Mouse (Mus musculus) ES-E14 (cell line): ENCODE measurements around the gene Pigh. TPM values are rescaled to one million over a fixed set of nuclear protein-coding genes. Genes with fewer than 3 reads are reported as not detected.

Experiments used
- DNase-seq: peaks from one replicate; pipeline ENCODE4 v3.0.0-alpha.2; 2013; ENCODE audit warnings: low read depth, low spot score
- H3K27ac ChIP-seq: 2 replicates; pipeline ENCODE4 v1.5.1; 2012; ENCODE audit warnings: low read depth, mild to moderate bottlenecking, low read length, moderate library complexity, mixed read lengths; ENCODE audit not compliant: poor library complexity, insufficient read depth, severe bottlenecking
- H3K36me3 ChIP-seq: 2 replicates; pipeline ENCODE4 v1.6.1; 2012; ENCODE audit warnings: mild to moderate bottlenecking, low read length, moderate library complexity, mixed read lengths; ENCODE audit not compliant: control insufficient read depth, poor library complexity, insufficient read depth, severe bottlenecking
- H3K4me1 ChIP-seq, 2 experiments: fragments of 150-350 bp in 1 of 2; sonication (generic) in 1 of 2; 2 replicates each; pipeline ENCODE4 v1.6.1; 2012; ENCODE audit warnings: low read length in 2 of 2, mild to moderate bottlenecking in 1 of 2, mixed read lengths in 1 of 2; ENCODE audit not compliant: control insufficient read depth in 2 of 2, insufficient read depth in 2 of 2, poor library complexity in 1 of 2
- H3K4me3 ChIP-seq, 2 experiments: fragments of 150-350 bp in 1 of 2; sonication (generic) in 1 of 2; 2 replicates each; pipeline ENCODE4 v1.5.1; 2012; ENCODE audit warnings: low read length in 2 of 2, low read depth in 1 of 2, mild to moderate bottlenecking in 1 of 2, mixed read lengths in 1 of 2; ENCODE audit not compliant: insufficient read depth in 1 of 2, poor library complexity in 1 of 2, severe bottlenecking in 1 of 2
- H3K9ac ChIP-seq: 2 replicates; pipeline ENCODE4 v1.6.1; 2012; ENCODE audit warnings: low read depth, mild to moderate bottlenecking, low read length, mixed read lengths; ENCODE audit not compliant: poor library complexity, insufficient read depth, severe bottlenecking
- H3K9me3 ChIP-seq: fragments of 150-350 bp; sonication (generic); 2 replicates; pipeline ENCODE4 v1.6.1; 2012; ENCODE audit warnings: low read depth, mild to moderate bottlenecking, low read length; ENCODE audit not compliant: control insufficient read depth, insufficient read depth
- CHD2 ChIP-seq: IDR thresholded peaks from 2 replicates; pipeline ENCODE4 v1.6.1; 2014; ENCODE audit warnings: mild to moderate bottlenecking, low read depth, low read length, inconsistent platforms
- HCFC1 ChIP-seq: IDR thresholded peaks from 2 replicates; pipeline ENCODE4 v1.6.1; 2012; ENCODE audit warnings: low read length, inconsistent platforms, borderline replicate concordance; ENCODE audit not compliant: insufficient read depth
- MAFK ChIP-seq: IDR thresholded peaks from 2 replicates; pipeline ENCODE4 v1.6.1; 2014; ENCODE audit warnings: mild to moderate bottlenecking, low read depth, low read length, inconsistent platforms; ENCODE audit not compliant: insufficient read depth
- ZC3H11A ChIP-seq: IDR thresholded peaks from 2 replicates; pipeline ENCODE4 v1.6.1; 2012; ENCODE audit warnings: low read depth, mild to moderate bottlenecking, inconsistent platforms, low read length, borderline replicate concordance
- ZNF384 ChIP-seq: IDR thresholded peaks from 2 replicates; pipeline ENCODE4 v1.6.1; 2012; ENCODE audit warnings: low read depth, low read length, inconsistent platforms
- in situ Hi-C, 2 experiments: fragments of 600-800 bp; cut with MboI; formaldehyde crosslinking; loops; one replicate each; pipeline ENCODE4 v1.15.1; 2025; ENCODE audit warnings: low sequenced_read_pairs in 2 of 2, inconsistent platforms in 1 of 2; ENCODE audit not compliant: unreplicated experiment in 2 of 2
- total RNA-seq: library from RNA; depleted of rRNA; stranded (reverse); fragments of 300-350 nt; gene quantifications from 2 replicates; pipeline ENCODE4 v1.2.3, GENCODE M21; 2012; rRNA removed

Pigh gene
- total RNA-seq, 1 experiment = 17.0 TPM

DNA sequence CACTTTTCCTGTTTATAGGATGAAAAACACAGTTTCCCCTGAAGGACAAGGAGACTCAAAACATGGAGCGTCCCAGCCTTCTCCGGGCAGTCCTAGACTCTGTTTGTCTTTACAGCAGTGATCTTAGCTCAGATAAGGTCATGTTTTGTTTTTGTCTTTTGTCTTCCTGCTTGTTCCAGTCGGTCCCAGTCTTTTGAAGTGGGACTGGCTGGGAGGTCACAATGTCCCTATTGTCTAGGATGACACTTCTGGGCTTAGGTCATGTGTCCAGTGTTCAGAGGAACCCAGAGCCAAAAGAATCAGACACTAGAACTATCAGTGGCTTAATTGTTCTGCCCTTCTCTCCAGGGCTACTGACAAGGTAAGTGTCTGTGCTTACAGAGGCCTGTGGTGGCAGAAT, 54.1 kb downstream of the Pigh start:
- Histone ChIP-seq H3K9me3 (no peaks in the 10 kb centered on the region), H3K27ac (peak overlapping the region; percentile 52; the same call in 1 of the 2 replicates), H3K9ac (no peak overlapping the region), H3K4me1 (peaks cover 20 to 27% of the 10 kb centered on the region in 2 experiments), H3K4me3 (no peak overlapping the region), H3K36me3 (no peaks in the 10 kb centered on the region)
- peak; percentile 77 for DNase-seq
- TF ChIP-seq ZC3H11A (no peak), MAFK (no peak), ZNF384 (no peak), CHD2 (no peak), HCFC1 (no peak)
- in situ Hi-C loops = no loop called here

DNA sequence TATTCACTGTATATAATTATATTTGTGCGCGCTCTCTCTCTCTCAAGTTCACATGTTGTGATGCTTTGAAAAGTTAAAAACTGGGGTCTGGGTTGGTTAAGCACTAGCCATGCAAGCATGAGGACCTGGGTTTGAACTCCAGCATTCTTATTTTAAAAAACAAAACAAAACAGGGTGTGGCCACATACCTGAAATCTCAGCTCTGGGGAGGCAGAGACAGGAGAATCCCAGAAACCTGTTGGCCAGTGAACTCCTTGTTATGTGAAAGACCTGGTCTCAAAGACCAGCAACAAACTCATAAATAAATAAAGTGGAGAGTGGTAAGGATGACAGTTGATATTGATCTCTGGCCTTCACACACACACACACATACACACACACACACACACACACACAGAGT, 55.1 kb downstream of the Pigh start:
- no peak for TF ChIP-seq HCFC1
- no peak for TF ChIP-seq ZNF384
- no peak for TF ChIP-seq CHD2
- no peak for TF ChIP-seq MAFK
- TF ChIP-seq ZC3H11A = no peak
- peaks cover 16 to 19% of the 10 kb centered on the region in 2 experiments for H3K4me1 ChIP-seq
- no peak overlapping the region for H3K4me3 ChIP-seq
- no peaks in the 10 kb centered on the region for H3K9me3 ChIP-seq
- no peak for DNase-seq
- H3K36me3 ChIP-seq = no peaks in the 10 kb centered on the region
- H3K27ac ChIP-seq = no peak overlapping the region; the same call in 1 of the 2 replicates
- no peak overlapping the region for H3K9ac ChIP-seq
- in situ Hi-C loops = no loop called here

Other genes starting within 250 kb of the Pigh start
- gene Atp6v1d, start 228.0 kb downstream of the Pigh start, total RNA-seq = 34.8 and 44.6 TPM in 2 replicates
- gene Eif2s1, start 227.8 kb downstream of the Pigh start, total RNA-seq = 113 and 184 TPM in 2 replicates
- 0.98 and 1.1 TPM in 2 replicates for gene Plek2, start 182.7 kb downstream of the Pigh start, total RNA-seq
- 6.1 TPM in 2 replicates for gene Tmem229b, start 82.0 kb downstream of the Pigh start, total RNA-seq
- gene Plekhh1, start 60.5 kb downstream of the Pigh start, total RNA-seq = 9.0 and 11.2 TPM in 2 replicates
- 4.0 and 5.3 TPM in 2 replicates for gene Arg2, start 41.1 kb upstream of the Pigh start, total RNA-seq
- gene Vti1b, start 83.0 kb upstream of the Pigh start, total RNA-seq = 40.9 and 65.5 TPM in 2 replicates
- 33.5 and 75.6 TPM in 2 replicates for gene Rdh11, start 102.6 kb upstream of the Pigh start, total RNA-seq
- 1.2 and 1.4 TPM in 2 replicates for gene Rdh12, start 119.3 kb upstream of the Pigh start, total RNA-seq
- gene Zfyve26, start 206.7 kb upstream of the Pigh start, total RNA-seq = 22.8 and 30.8 TPM in 2 replicates
- 6.7 and 9.8 TPM in 2 replicates for gene Rad51b, start 207.6 kb upstream of the Pigh start, total RNA-seq